Mouse (Mus musculus): ENCODE data around the gene Pdha1.

The Pdha1 gene

DNA sequence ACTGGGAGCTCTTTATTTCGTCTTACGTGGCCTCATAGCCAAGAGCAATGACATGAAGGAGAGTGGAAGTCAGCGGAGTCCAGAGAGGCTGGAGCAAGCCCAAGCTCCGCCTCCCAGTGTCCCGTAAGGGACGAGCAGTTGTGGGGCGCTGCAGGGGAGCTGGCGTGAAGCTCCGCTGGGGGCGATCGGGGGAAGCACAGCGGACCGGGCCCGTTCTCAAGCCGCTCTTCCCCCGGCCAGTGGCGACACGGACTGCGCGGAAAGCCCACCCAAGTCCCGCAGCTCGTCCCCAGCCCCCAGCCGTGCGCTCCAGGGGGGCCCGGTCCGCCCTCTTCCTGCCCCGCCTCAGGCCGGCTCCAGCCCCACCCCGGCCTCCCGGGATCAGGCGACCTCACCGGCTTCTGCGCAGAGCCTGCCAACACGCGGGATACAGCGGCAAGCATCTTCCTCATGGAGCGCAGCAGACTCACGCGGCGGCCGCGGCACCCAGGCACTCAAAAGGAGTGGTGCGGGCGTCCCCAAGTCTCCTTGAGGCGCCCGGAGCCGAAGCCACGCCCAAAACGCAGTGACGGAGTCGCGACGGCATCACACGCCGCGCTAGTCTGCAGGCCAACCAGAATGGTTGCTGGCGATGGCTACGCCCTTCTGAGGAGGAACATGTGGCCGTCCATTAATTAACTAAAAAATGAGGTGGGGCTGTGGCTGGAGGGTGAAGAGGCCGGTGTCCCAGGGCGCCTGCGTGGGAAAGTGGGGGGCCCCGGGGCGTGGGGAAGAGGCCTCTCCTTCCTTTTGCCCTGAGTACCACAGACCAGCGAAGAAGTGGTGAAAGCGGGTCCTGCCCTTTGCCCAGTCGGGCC lies at the start of gene Pdha1:
Gene Pdha1, minus strand, starts transcription at position 553 of the 857 bp plus-strand sequence.
- peak; percentile 76 for DNase-seq (ENCODE audit: low read depth, low spot score)

DNA sequence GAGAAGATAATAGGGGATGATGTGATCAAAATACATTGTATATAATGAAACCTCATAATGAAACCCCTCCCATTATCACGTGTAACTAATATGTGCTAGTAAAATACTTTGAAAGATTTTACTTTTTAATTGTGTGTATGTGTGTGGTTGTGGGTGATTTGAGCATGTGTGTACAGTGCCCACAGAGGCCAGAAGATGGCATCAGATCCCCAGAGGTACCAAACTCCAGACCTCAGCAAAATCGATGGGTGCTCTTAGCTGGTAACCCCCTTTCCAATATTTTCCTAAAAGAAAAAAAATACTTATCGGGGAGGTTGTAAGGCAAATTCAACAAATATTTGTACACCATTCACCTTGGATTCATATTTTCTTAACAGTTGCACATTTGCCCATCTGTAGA lies 40.8 kb upstream of the Pdha1 start:
- DNase-seq (ENCODE audit: low read depth, low spot score) = no peak

GRCm38 (mm10) chrX:160170150-160170549 lies 31.9 kb upstream of the Pdha1 start:
- DNase-seq (ENCODE audit: low read depth, low spot score) = peak; percentile 37

- DNase-seq (ENCODE audit: low read depth, low spot score) = no peak
These were observed 28.2 kb upstream of the Pdha1 start for GRCm38 (mm10) chrX:160166246-160166985.

DNA sequence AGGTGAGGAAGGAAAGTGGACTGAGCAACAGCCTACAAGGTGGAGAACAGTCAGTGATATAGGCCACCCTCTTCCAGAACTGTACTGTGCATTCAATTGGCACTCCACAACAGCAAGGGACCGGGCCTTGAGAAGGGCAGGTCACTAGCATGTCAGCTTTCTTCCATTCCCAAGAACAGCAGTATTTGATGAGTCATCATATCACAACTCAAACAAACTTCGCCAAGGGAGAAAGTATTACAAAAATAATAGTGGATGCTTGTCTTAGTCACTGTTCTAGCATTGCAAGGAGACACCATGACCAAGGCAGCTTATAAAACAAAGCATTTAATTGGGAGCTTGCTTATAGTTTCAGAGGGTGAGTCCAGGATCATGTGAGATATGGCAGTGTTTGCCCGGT lies 26.0 kb upstream of the Pdha1 start:
- DNase-seq (ENCODE audit: low read depth, low spot score) = no peak

DNA sequence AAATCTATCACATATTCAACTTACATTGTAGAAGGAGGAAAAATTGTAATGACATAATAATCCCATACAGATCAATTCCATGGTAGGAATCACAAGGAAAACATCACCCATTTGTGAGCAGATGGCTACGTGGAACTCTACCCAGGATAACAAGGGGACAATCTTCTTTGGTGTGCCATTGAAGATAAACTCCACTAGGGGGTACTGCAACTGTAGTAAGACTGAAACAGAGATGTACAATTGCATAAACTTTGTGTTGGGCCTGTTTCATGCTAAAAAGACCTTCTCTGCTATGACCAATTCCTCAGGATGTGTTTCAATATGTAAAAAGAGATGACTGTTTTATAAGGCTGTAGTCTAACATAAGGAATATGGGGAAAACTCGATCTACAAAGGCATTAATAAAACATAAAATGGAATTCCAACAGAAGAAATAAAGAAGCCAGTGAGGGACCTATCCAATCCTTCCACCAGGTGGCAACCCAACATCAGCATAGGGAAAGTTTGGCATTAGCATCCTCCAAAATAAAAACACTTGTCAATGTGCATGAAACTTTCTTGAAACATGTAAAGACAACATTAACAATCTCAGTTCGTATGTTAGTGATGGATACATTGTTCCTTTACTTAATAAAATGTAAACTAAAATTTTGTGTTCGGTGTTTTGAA lies 15.1 kb upstream of the Pdha1 start:
- DNase-seq (ENCODE audit: low read depth, low spot score) = no peak

GRCm38 (mm10) chrX:160148859-160149258 lies 10.6 kb upstream of the Pdha1 start:
- no peak for DNase-seq (ENCODE audit: low read depth, low spot score)

GRCm38 (mm10) chrX:160147406-160147805 lies 9.2 kb upstream of the Pdha1 start:
- no peak for DNase-seq (ENCODE audit: low read depth, low spot score)

GRCm38 (mm10) chrX:160146806-160147205 lies 8.6 kb upstream of the Pdha1 start:
- DNase-seq (ENCODE audit: low read depth, low spot score) = no peak

DNA sequence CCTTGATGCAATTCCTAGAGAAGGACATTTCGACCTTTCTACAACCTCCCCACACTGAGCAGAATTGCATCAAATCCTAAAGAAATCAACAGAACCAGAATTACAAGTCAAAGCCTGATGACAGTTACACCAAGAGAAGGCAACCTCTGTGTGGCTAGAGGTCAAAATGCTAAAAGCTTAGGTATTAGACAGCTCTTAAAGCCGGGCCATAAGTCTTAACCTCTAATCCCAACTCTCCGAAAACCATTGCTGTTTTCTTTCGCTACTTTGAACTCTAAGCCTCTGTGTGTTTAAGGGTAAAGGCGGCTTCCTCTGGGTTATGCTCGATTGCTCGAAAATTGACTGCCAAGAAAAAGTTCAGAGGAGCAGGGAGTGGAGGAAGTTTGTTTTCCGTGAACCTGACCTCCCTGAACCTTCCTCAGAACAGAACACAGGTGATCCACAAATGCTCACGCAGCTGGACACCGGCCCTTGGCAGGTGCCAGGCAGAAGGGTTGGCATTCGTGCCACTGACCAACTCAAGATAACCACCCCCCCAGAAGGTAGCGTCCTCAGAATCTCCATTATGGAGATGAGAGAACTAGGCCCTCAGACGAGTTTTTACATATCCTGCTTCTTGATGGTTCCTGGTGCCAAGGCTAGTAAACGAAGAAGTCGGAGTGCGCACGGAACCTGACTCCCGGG lies 894 bp downstream of the Pdha1 start:
- DNase-seq (ENCODE audit: low read depth, low spot score) = no peak

DNA sequence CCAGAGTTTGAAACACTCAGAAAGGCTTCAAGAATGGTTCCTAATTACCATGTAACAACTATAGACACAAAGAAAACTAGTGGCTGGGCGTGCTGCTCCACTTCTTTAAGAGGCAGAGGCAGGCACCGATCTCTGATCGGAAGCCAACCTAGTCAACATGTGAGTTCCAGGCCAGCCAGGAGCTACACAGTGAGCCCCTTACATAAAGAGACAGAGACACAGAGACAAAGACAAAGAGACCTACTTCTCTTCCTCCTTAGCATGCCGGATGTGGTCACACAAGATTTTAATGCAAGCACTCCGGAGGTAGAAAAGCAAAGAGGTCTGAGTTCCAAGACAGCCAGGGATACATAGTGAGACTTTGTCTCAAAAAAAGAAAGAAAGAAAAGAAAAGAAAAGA lies 2.1 kb downstream of the Pdha1 start:
- DNase-seq (ENCODE audit: low read depth, low spot score) = no peak

GRCm38 (mm10) chrX:160135719-160136118 lies 2.5 kb downstream of the Pdha1 start:
- DNase-seq (ENCODE audit: low read depth, low spot score) = no peak

- no peak for DNase-seq (ENCODE audit: low read depth, low spot score)
These were observed 3.9 kb downstream of the Pdha1 start for GRCm38 (mm10) chrX:160134136-160134843.

DNA sequence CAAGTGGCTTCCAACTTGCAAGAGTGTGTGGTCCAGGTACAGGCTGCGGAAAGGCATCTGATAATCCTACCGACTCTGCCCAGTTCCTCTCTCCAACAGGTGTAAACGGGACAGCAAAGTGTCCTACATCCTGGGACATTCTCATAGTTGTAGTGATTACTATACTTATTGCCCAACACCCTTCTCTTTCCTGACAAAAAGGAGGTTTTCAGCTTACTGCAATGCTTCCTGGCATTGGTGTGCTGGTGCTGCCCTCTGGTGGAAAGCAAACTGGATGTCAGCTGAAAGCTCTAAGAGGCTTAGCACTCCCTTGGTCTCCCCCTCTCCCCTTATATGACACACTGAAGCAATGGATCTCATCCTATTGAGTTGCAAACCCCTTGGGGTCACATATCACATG lies 21.6 kb downstream of the Pdha1 start:
- DNase-seq (ENCODE audit: low read depth, low spot score) = peak; percentile 26

DNA sequence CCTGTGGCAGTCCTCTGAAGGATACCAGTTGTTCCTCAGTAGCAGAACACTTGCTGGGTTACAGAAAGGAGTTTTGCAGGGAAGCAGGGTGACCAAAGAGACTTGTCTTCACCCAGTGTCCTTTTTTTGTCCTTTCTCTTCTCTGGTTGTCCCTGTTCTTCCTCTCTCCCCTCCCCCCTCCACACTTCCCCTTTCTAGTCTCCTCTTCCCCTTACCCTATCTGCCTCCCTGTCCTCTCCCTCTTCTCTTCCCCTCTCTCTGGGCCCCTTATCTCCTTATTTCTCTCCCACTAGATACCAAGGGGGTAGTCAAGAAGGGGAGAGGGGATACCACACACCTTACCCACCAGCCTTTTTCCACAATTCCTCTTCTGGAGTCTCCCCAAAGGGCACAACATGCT lies 22.1 kb downstream of the Pdha1 start:
- DNase-seq (ENCODE audit: low read depth, low spot score) = no peak

DNA sequence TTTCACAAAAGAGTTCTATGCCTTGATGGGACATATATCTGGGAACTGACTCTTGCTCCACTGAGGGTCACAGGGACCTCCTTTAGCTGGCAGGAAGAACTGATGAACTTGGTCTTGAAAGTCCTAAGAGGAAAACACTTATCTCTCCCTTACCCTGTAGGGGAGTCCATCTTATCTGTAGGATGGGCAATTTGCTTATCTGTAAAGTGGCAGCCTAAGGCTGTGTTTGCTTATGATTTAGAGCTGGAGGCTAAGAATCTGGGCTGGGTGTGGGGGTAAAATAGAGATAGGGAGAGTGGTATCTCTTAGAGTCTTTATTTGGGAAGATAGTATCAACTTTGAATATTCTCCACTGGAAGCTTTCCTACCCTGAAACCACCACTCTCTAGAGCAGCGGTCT lies 24.4 kb downstream of the Pdha1 start:
- DNase-seq (ENCODE audit: low read depth, low spot score) = no peak

DNA sequence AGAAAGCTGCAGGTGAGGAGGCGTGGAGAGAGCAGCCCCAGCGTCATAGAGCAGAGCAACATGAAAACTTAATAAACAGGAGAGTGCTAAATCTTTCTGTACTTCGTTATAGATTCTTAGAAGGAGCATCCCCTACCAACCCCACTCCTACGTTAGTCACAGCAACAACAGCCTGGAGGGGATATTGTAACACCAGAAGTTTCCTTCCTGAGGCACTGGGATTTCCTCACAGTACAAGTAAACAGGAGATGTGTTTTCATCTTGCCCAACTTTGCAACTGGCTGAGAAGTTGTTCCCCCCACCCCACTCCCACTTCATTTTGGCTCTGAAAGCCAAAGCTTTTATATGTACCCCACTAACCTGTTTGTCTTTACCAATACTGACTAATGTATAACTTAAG lies 30.4 kb downstream of the Pdha1 start:
- DNase-seq (ENCODE audit: low read depth, low spot score) = no peak

GRCm38 (mm10) chrX:160091973-160092372 lies 46.2 kb downstream of the Pdha1 start:
- DNase-seq (ENCODE audit: low read depth, low spot score) = no peak

Measured in embryo, embryonic 11.5 days (tissue).